Mouse (Mus musculus): ENCODE measurements around the gene Olfr324. TPM values are rescaled to one million over a fixed set of nuclear protein-coding genes. Genes with fewer than 3 reads are reported as not detected.

Gene Olfr324
- polyA plus RNA-seq, 1 experiment from 2014 or later: not detected

DNA sequence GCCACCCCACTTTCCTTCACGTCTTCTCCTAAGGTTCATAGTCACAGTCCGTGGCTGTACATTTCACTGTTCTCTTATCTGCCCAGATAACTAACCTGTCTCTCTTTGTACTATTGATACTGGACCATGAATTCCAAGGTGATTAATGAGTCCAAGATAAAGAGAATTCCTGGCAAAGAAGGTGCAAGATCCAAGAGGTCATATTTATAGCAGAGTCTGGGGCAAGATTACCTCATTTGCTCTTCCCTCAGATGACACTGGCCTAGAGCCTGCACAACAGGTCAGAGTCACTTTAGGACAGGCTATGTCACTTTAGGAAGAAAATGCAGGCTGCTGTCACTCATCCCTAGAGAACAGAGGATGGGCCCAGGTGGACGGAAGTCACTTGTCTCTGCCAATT, 10.3 kb downstream of the Olfr324 start:
- Histone ChIP-seq H3K36me3 (no peaks in the 10 kb centered on the region), H3K9me3 (replicated peaks) (no peaks in the 10 kb centered on the region), H3K4me3 (no peak overlapping the region), H3K27ac (no peak overlapping the region), H3K4me2 (replicated peaks) (no peak overlapping the region), H3K9ac (no peak overlapping the region), H3K4me1 (no peaks in the 10 kb centered on the region), H3K27me3 (no peaks in the 10 kb centered on the region)
- ATAC-seq (ENCODE audit: low FRiP score): no peak
- 85% methylated on average over 3 of the region's 3 CpGs for WGBS

DNA sequence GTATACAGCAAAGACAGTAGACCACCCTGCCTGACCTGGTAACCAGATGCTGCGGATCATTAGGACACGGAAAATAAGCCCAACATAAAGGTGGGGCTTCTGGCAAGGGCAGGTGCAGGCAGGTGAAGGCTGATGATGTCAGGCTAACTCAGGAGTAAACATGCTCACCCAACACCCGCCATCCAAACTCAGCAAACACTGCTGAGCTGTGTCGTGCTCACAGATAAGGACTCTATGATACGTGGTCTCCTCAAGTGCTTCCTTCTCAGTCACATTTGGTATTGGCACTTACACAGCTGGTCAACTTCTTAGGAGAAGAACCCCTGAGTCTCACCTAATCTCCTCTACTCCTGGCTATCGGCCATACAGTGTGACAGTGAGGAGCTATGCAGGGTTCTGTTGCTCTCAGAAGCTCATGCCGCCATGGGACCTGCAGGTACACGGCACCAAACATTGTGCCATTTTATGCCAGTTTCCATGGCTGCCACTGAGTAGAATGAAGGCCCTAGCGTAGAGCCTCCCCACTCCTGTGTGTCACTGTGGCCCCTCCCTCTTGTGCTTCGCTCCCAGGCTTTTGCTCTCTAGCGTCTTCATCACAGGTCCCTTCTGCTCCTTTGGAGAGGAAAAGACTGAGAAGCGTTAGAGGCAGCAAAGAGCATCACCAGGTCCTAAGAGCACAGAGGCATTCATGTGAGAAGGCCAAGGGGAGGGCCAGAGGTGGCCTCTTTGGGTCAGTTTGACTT, 11.4 kb downstream of the Olfr324 start:
- H3K4me2 ChIP-seq (replicated peaks): no peak overlapping the region
- H3K4me3 ChIP-seq: no peak overlapping the region
- no peaks in the 10 kb centered on the region for H3K36me3 ChIP-seq
- 94% methylated on average over 12 of the region's 12 CpGs for WGBS
- no peak overlapping the region for H3K27ac ChIP-seq
- ATAC-seq (ENCODE audit: low FRiP score): no peak
- H3K9me3 ChIP-seq (replicated peaks): no peaks in the 10 kb centered on the region
- no peaks in the 10 kb centered on the region for H3K4me1 ChIP-seq
- no peaks in the 10 kb centered on the region for H3K27me3 ChIP-seq
- no peak overlapping the region for H3K9ac ChIP-seq

DNA sequence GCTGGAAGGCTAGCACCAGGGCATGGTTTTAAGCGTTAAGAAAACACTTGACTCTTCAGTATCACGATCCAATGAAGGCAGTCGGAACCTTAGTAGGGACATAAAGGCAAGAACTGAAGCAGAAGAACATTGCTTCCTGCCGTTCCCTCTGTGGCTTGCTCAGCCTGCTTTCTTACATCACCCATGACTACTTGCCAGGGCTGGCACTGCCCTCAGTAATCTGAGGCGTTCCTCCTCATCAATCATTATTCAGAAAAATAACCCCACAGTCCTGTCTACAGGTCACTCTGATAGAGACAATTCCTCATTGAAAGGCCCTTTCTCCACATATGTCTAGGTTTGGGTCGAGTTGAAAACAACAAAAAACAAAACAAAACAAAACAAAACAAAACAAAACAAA, 12.1 kb downstream of the Olfr324 start:
- H3K9me3 ChIP-seq (replicated peaks): no peaks in the 10 kb centered on the region
- H3K36me3 ChIP-seq: no peaks in the 10 kb centered on the region
- no peak overlapping the region for H3K9ac ChIP-seq
- H3K4me3 ChIP-seq: no peak overlapping the region
- no peak overlapping the region for H3K4me2 ChIP-seq (replicated peaks)
- ATAC-seq (ENCODE audit: low FRiP score): no peak
- H3K27ac ChIP-seq: no peak overlapping the region
- no peaks in the 10 kb centered on the region for H3K4me1 ChIP-seq
- WGBS: 77% methylated on average over 6 of the region's 6 CpGs
- no peaks in the 10 kb centered on the region for H3K27me3 ChIP-seq

DNA sequence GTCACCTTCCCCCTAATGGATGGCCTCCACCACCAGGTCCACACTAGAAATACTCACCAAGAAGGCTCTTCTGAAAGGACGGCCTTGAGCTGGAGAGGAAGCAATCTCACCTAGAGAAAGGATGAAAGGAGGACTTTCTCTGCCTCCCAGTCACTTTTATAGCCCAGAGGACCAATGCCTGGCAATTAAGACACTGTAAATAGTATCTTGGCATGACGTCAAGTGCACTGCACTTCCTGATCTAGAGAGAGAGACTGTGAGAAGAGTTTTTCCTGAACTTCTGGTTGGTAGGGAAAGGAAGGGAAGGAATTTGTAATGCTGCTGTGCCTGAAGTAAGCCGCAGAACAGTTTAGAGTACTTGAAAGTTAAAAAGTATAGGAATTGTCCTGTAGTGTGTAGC, 18.4 kb downstream of the Olfr324 start:
- Histone ChIP-seq H3K27ac (no peak overlapping the region), H3K9ac (no peak overlapping the region), H3K27me3 (no peaks in the 10 kb centered on the region), H3K9me3 (replicated peaks) (no peaks in the 10 kb centered on the region), H3K4me1 (peaks cover 3% of the 10 kb centered on the region; the same call in 1 of the 2 replicates), H3K36me3 (no peaks in the 10 kb centered on the region), H3K4me3 (no peak overlapping the region), H3K4me2 (replicated peaks) (no peak overlapping the region)
- WGBS: 91% methylated on average over 3 of the region's 3 CpGs
- no peak for ATAC-seq (ENCODE audit: low FRiP score)

DNA sequence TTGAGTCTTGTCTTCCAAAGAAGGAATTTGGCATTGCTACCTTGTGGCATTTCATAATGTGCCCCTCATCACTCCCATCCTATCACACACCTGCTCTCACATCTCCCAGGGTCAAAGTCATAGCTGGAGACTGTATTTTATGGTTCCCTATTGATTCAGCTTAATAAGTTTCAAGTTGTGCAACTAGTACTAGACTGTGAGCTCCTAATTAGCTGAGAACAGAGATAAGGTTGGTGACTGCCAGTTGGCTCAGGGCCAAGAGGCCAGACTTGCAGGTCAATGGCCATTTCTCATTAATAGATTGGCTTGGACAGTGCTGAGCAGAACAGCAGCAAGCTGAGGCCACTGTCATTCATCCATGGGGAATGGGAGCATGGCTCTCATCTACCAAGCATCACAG, 19.6 kb downstream of the Olfr324 start:
- Histone ChIP-seq H3K4me3 (no peak overlapping the region), H3K36me3 (no peaks in the 10 kb centered on the region), H3K9me3 (replicated peaks) (no peaks in the 10 kb centered on the region), H3K27me3 (no peaks in the 10 kb centered on the region), H3K9ac (no peak overlapping the region), H3K27ac (no peak overlapping the region), H3K4me1 (peaks cover 9% of the 10 kb centered on the region), H3K4me2 (replicated peaks) (no peak overlapping the region)
- ATAC-seq (ENCODE audit: low FRiP score): no peak

DNA sequence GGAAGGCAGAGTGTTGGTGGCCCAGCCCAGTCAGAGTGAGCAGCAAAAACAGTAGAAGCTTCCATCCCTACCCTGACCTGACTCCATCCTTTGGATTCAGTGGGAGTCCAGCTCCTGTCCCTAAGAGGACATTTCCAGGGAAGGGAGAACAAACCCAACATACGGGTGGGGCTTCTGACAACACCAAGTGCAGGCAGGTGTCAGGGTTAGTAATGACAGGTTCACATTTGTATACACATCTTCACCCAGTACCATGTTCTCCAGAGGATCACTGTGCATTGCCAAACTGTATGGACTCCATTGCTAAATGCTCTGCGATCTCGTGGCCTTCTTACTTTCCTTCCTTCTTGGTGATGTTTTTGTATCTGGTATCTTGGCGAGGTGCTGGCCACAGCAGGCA, 21.1 kb downstream of the Olfr324 start, which contains the start of gene 2210407C18Rik:
TSS of gene 2210407C18Rik (minus strand) at position 101 of the 400 bp plus-strand sequence.
- Histone ChIP-seq H3K36me3 (no peaks in the 10 kb centered on the region), H3K4me1 (peaks cover 9% of the 10 kb centered on the region), H3K4me2 (replicated peaks) (no peak within 1 kb of the TSS), H3K4me3 (no peak within 1 kb of the TSS), H3K9ac (no peak within 1 kb of the TSS), H3K27ac (no peak within 1 kb of the TSS), H3K27me3 (no peaks in the 10 kb centered on the region), H3K9me3 (replicated peaks) (no peaks in the 10 kb centered on the region)
- no peak for ATAC-seq (ENCODE audit: low FRiP score)
- WGBS: 89% methylated on average over 4 of the region's 4 CpGs

DNA sequence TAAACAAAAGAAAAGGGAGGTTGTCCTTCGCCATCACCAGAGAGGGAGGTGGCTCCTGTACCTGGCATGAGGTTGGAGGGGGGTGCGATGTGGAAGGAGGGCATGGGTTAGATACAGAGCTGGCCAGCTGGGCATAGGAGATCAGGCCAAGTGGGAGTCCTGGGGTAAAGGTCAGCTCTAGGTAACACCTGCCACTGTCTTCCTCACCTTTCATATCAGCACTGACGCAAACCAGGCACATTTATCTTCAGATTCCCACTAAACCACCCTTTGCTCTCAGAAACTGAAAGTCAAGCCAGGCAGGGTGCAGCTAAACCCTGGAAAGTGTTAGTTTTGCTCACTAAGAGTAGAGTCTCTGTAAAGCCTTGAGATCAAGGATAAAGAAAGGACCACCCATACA, 23.5 kb downstream of the Olfr324 start:
- Histone ChIP-seq H3K9me3 (replicated peaks) (no peaks in the 10 kb centered on the region), H3K36me3 (no peaks in the 10 kb centered on the region), H3K4me1 (peaks cover 9% of the 10 kb centered on the region), H3K4me2 (replicated peaks) (no peak overlapping the region), H3K27ac (no peak overlapping the region), H3K27me3 (no peaks in the 10 kb centered on the region), H3K4me3 (no peak overlapping the region), H3K9ac (no peak overlapping the region)
- WGBS: 76% methylated on average over 3 of the region's 3 CpGs
- no peak for ATAC-seq (ENCODE audit: low FRiP score)

DNA sequence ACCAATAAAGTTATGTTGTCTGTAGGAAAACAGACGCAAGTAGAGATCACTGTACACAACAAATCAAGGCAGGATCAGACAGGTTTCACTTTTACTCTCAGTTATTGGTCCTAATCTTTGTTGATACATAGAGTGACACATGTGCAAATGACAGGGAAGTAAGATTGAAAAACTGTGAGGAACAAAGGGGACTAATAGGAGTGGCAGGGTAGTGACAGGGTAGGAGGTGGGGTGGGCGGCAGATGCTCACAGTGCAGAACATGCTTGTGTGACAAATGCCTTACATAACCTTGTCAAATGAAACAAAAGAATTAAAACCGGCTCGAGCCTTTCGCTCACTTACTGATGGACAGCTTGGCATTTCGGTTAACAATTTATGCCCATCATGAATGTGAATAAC, 23.9 kb downstream of the Olfr324 start:
- Histone ChIP-seq H3K4me2 (replicated peaks) (no peak overlapping the region), H3K27ac (no peak overlapping the region), H3K36me3 (no peaks in the 10 kb centered on the region), H3K9me3 (replicated peaks) (no peaks in the 10 kb centered on the region), H3K27me3 (no peaks in the 10 kb centered on the region), H3K4me1 (peaks cover 9% of the 10 kb centered on the region), H3K4me3 (no peak overlapping the region), H3K9ac (no peak overlapping the region)
- no peak for ATAC-seq (ENCODE audit: low FRiP score)
- WGBS: 45% methylated on average over 6 of the region's 6 CpGs

DNA sequence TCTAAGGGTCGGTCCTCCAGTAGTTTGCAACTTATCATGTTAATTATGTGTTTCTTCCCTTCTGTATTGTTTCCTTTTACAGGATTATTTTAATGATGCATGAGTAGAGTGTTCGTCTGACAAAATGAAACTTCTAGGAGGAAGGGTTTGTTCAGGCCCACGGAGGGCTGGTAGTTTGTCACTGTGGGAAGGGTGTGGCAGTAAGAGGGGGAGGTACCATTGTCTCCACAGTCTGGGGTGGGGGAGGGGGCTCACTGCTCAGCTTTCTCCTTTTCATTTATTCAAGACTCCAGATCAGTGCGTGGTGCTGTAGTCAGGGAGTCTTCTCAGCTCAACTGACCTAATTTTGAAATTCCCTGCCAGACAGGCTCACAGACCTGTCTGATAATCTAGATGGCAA, 31.2 kb downstream of the Olfr324 start:
- H3K27me3 ChIP-seq: no peaks in the 10 kb centered on the region
- ATAC-seq (ENCODE audit: low FRiP score): no peak
- no peak overlapping the region for H3K4me3 ChIP-seq
- no peak overlapping the region for H3K9ac ChIP-seq
- no peaks in the 10 kb centered on the region for H3K9me3 ChIP-seq (replicated peaks)
- no peak overlapping the region for H3K27ac ChIP-seq
- H3K36me3 ChIP-seq: no peaks in the 10 kb centered on the region
- 55% methylated on average over 4 of the region's 4 CpGs for WGBS
- H3K4me2 ChIP-seq (replicated peaks): no peak overlapping the region
- no peaks in the 10 kb centered on the region for H3K4me1 ChIP-seq

DNA sequence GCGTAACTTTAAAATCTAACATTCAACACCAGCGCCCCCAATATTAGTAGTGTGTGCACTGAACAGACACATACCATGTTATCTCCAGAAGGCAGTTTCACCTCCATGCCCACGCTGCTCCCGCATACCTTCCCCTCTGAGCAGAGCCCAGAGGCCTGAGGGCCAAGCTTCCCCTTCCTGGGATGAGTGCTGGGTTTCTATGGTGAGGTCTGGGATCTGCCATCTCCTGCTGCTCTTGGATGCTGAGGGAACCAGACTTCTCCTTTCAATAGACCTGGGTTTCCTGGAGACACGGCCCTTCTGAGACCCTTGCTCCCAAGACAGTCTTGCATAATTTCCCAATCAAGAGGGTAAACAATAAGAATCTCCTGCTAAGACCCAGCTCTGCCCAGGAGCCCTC, 35.5 kb downstream of the Olfr324 start, which contains the start of gene Olfr323:
TSS of gene Olfr323 (minus strand) at position 101 of the 400 bp plus-strand sequence.
- Histone ChIP-seq H3K4me1 (no peaks in the 10 kb centered on the region), H3K27me3 (no peaks in the 10 kb centered on the region), H3K9me3 (replicated peaks) (no peaks in the 10 kb centered on the region), H3K4me2 (replicated peaks) (no peak within 1 kb of the TSS), H3K4me3 (no peak within 1 kb of the TSS), H3K36me3 (no peaks in the 10 kb centered on the region), H3K27ac (no peak within 1 kb of the TSS), H3K9ac (no peak within 1 kb of the TSS)
- WGBS: 74% methylated on average over 5 of the region's 5 CpGs
- ATAC-seq (ENCODE audit: low FRiP score): no peak

DNA sequence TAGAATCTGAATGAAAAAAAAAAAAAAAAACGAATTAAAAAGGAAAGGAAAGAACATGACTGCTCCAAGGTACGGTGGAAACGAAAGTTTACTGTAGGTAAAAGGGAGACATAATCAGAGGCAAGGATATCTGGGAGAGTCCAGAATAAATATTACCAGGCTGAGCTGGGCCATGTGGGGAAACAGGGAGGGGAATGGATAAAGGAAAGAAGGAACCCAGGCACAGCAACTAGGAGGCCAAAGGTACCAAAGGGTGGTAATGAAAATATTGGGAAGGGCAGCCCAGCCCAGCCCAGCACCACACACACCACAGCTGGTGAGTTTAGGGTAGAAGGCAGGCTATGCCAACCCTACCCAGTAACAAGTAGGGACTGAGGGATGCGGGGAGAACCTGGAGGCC, 40.0 kb downstream of the Olfr324 start:
- H3K27me3 ChIP-seq: peaks cover 4% of the 10 kb centered on the region
- no peak for ATAC-seq (ENCODE audit: low FRiP score)
- no peaks in the 10 kb centered on the region for H3K9me3 ChIP-seq (replicated peaks)
- no peak overlapping the region for H3K4me3 ChIP-seq
- no peak overlapping the region for H3K4me2 ChIP-seq (replicated peaks)
- no peak overlapping the region for H3K9ac ChIP-seq
- 72% methylated on average over 4 of the region's 4 CpGs for WGBS
- H3K4me1 ChIP-seq: no peaks in the 10 kb centered on the region
- H3K27ac ChIP-seq: no peak overlapping the region
- H3K36me3 ChIP-seq: no peaks in the 10 kb centered on the region

DNA sequence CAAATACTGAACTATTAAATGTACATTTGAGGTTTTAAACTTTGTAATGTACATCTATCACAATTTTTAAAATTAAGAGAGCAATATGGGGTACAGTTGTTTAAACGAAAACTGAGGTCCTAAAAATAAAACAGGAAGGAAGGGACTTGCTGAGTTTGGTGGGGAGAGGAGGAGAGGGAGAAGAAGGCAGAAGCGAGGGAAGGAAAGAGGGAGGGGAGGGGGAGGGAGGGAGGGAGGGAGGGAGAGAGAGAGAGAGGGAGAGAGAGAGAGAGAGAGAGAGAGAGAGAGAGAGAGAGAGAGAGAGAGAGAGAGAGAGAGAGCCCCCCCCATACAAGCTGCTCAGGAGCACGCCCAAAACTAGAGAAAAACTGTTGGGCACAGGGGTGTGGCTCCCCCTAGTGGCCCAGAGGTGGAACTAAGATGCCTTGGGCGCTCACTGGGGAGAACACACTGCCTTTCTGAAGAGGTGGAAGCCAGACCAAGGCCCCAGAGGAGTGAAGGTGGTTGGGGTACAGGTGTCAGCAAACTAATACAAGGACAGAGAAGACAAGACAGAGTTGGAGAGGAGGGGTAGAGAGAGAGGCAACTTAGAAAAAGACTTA, 41.6 kb downstream of the Olfr324 start:
- Histone ChIP-seq H3K9me3 (replicated peaks) (no peaks in the 10 kb centered on the region), H3K4me1 (peaks cover 9% of the 10 kb centered on the region), H3K4me2 (replicated peaks) (no peak overlapping the region), H3K4me3 (no peak overlapping the region), H3K27me3 (peaks cover 15% of the 10 kb centered on the region), H3K27ac (no peak overlapping the region), H3K9ac (no peak overlapping the region), H3K36me3 (no peaks in the 10 kb centered on the region)
- WGBS: 16% methylated on average over 3 of the region's 4 CpGs
- ATAC-seq (ENCODE audit: low FRiP score): no peak

DNA sequence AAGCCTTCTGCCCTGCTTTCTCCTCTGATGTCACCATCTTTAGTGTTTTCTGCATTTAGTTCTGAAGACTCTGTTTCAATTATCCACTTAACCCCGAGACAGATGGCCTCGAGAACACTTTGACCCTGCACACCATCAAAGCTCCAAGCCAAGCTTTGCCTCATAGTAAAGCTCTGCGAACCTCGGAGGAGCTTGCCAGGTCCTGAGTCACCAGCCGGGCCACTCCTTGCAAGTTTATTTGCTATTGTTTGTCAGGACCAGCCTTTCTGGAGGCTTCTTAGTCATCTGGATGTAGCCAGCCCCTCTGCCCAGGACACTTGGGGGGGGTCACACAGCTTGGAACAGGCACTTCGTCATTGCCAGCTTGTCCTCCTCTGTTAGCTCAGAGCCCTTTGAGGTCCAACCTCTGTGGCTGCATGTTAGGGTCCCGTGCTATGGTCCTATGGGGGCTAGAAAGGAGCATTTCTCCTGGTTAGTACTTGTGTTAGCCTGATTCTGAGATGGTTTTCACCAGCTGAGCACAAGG, 43.3 kb downstream of the Olfr324 start:
- Histone ChIP-seq H3K9me3 (replicated peaks) (no peaks in the 10 kb centered on the region), H3K27ac (no peak overlapping the region), H3K4me2 (replicated peaks) (no peak overlapping the region), H3K4me3 (no peak overlapping the region), H3K36me3 (no peaks in the 10 kb centered on the region), H3K9ac (no peak overlapping the region), H3K4me1 (peaks cover 9% of the 10 kb centered on the region), H3K27me3 (peaks cover 21% of the 10 kb centered on the region)
- ATAC-seq (ENCODE audit: low FRiP score): no peak
- 76% methylated on average over 7 of the region's 7 CpGs for WGBS
